Mouse (Mus musculus) G1E (cell line): ENCODE results near the gene Daxx. TPM values are rescaled to one million over a fixed set of nuclear protein-coding genes. Genes with fewer than 3 reads are reported as not detected.
"Not testable (repeated sequence)": the region's sequence is repeated elsewhere in the genome, so short reads cannot be mapped to it uniquely, and the experiment has no call there.

Source experiments
- ATAC-seq: 2 replicates; pipeline ENCODE4 v1.8.0; 2016; ENCODE audit warnings: mild to moderate bottlenecking; ENCODE audit not compliant: insufficient number of reproducible peaks, poor library complexity, low FRiP score, severe bottlenecking; ENCODE audit errors: extremely low read depth
- DNase-seq: peaks from one replicate; pipeline ENCODE4 v3.0.0; 2012; ENCODE audit warnings: low spot score
- H3K27me3 ChIP-seq: 2 replicates; pipeline ENCODE4 v1.6.1; 2012; ENCODE audit warnings: mild to moderate bottlenecking, low read length, inconsistent platforms; ENCODE audit not compliant: insufficient read depth
- H3K36me3 ChIP-seq: replicated peaks from 2 replicates; pipeline ENCODE3; 2012; ENCODE audit warnings: mild to moderate bottlenecking, inconsistent platforms
- H3K4me1 ChIP-seq: 2 replicates; pipeline ENCODE4 v1.6.1; 2012; ENCODE audit warnings: low read depth, low read length, inconsistent platforms, mixed read lengths; ENCODE audit not compliant: insufficient read depth
- H3K4me3 ChIP-seq: 2 replicates; pipeline ENCODE4 v1.5.1; 2012; ENCODE audit warnings: low read depth, mild to moderate bottlenecking, inconsistent platforms, low read length, moderate library complexity, mixed read lengths
- H3K9me3 ChIP-seq: replicated peaks from 2 replicates; pipeline ENCODE4 v1.6.1; 2012; ENCODE audit warnings: inconsistent platforms
- CTCF ChIP-seq: IDR thresholded peaks from 2 replicates; pipeline ENCODE4 v1.5.1; 2012; ENCODE audit warnings: low read depth, low read length, inconsistent platforms, mixed read lengths
- GATA1 ChIP-seq: IDR thresholded peaks from 2 replicates; pipeline ENCODE4 v1.6.1; 2012; ENCODE audit warnings: borderline replicate concordance, low read length, inconsistent platforms, mixed read lengths
- GATA2 ChIP-seq: IDR thresholded peaks from 2 replicates; pipeline ENCODE4 v1.6.1; 2012; ENCODE audit warnings: low read depth, low read length, inconsistent platforms, borderline replicate concordance
- POLR2AphosphoS5 ChIP-seq: IDR thresholded peaks from 2 replicates; pipeline ENCODE4 v1.6.1; 2012; ENCODE audit warnings: low read depth, low read length, inconsistent platforms; ENCODE audit not compliant: insufficient replicate concordance
- TAL1 ChIP-seq: conservative IDR thresholded peaks from 2 replicates; pipeline ENCODE4 v1.6.1; 2012; ENCODE audit warnings: low read depth, low read length, inconsistent platforms, mixed read lengths
- polyA plus RNA-seq: library from polyadenylated mRNA; stranded (reverse); fragments of >175 nt; gene quantifications from 2 replicates; pipeline ENCODE4 v1.2.3, GENCODE M21; 2012
- total RNA-seq, 2 experiments: library from RNA; stranded (forward) in 1 of 2; stranded (reverse) in 1 of 2; fragments of 200-1000 nt in 1 of 2; fragments of >200 nt in 1 of 2; fragmentation: Nextera tagmentation in 1 of 2; gene quantifications; 2 replicates each; pipeline ENCODE4 v1.2.3; 2014 to 2017

The Daxx gene
- total and polyA plus RNA-seq, 3 experiments: 33.0 to 72.7 (median 67.4) TPM

DNA sequence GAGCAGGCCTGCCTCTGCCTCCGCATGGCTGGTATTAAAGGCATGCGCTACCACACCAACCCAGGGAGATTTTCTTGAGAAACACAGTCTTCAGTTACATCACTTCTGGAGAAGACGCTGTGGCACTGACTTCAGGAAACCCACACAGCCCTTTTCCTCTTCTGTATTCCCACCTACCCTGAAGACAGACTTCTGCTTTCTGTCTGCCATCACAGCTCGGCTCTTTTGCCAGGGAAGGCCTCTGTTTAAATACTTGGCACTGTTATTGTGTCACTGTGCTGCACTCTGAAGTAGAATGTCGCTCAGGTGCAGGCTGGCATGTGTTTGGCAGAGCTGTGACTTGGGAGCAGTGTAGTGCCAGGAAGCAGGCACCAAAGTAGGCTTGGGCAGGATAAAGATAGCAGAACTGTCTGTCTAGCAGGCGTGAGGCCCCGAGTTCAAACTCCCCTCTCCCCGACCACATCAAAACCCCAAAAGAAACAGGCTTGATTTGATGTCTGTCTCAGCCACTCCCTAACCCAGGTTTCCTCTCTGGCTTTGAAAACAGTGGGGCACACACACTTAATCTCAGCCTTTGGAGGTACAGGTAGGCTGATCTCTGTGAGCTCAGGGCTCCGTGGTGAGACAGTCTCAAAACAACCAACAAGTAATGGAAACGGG is 38.3 kb downstream of the Daxx start:
- Histone ChIP-seq H3K4me1 (peaks cover 71% of the 10 kb centered on the region), H3K36me3 (peaks cover 97% of the 10 kb centered on the region), H3K4me3 (no peak overlapping the region), H3K9me3 (no peaks in the 10 kb centered on the region), H3K27me3 (no peaks in the 10 kb centered on the region)
- ATAC-seq: no peak
- no peak for TF ChIP-seq GATA1
- no peak for DNase-seq

DNA sequence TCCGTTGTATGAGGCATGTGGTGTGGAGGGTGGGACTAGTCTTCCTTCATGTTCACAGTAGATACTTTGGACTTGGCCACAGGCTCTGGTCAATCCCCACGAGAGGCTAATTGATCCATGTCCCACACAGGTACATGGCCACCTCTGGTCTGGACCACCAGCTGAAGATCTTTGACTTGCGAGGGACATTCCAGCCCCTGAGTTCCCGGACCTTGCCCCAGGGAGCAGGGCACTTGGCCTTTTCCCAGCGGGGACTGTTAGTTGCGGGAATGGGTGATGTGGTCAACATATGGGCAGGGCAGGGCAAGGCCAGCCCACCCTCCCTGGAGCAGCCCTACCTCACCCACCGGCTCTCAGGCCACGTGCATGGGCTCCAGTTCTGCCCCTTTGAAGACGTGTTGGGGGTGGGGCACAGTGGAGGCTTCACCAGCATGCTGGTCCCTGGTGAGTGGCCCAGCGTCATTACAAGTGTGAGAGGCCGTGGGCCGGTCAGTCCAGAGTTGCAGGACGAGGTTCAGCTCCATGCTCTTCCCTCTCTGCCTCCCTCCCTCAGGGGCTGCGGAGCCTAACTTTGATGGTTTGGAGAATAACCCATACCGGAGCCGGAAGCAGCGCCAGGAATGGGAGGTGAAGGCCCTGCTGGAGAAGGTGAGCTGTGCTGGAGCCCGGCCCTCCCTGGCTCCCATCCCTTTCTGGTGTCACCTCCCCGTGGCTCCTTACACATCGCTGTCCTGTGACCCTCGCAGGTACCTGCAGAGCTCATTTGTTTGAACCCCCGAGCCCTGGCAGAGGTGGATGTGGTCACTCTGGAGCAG is 39.1 kb downstream of the Daxx start:
- Histone ChIP-seq H3K4me1 (peaks cover 71% of the 10 kb centered on the region), H3K9me3 (no peaks in the 10 kb centered on the region), H3K27me3 (no peaks in the 10 kb centered on the region), H3K4me3 (no peak overlapping the region; the same call in 1 of the 2 replicates), H3K36me3 (peaks cover 97% of the 10 kb centered on the region)
- no peak for ATAC-seq
- TF ChIP-seq TAL1 (no peak), GATA1 (no peak), POLR2AphosphoS5 (no peak), CTCF (no peak), GATA2 (no peak)
- no peak for DNase-seq

DNA sequence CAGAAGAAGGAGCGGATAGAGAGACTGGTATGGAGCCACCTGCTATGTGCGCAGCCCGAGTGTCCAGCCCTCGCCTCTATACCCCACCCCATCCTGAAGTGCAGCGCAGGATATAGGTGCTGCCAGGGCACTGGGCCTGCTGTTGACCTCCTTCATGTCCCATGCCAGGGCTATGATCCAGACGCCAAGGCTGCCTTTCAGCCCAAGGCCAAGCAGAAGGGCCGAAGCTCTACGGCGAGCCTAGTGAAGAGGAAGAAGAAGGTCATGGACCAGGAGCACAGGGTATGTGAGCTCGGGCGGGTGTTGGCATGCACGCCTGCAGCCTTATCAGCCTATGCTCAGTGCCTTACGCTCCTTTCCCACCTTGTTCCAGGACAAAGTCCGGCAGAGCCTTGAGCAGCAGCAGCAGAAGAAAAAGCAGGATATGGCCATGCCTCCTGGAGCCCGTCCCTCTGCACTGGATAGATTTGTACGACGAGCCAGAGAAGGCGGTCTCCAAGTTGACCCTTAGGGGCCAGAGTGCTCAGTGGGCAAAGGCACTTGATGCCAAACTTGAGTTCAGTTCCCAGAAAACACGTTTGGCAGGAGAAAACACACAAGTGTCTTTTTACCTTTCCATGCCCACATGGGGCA is 39.8 kb downstream of the Daxx start:
- Histone ChIP-seq H3K9me3 (no peaks in the 10 kb centered on the region), H3K4me3 (no peak overlapping the region; the same call in 1 of the 2 replicates), H3K27me3 (no peaks in the 10 kb centered on the region), H3K36me3 (peaks cover 98% of the 10 kb centered on the region), H3K4me1 (peaks cover 70% of the 10 kb centered on the region)
- no peak for TF ChIP-seq CTCF
- TF ChIP-seq GATA1: no peak
- no peak for TF ChIP-seq POLR2AphosphoS5
- no peak for TF ChIP-seq TAL1
- TF ChIP-seq GATA2: no peak
- ATAC-seq (no peak), DNase-seq (no peak)

DNA sequence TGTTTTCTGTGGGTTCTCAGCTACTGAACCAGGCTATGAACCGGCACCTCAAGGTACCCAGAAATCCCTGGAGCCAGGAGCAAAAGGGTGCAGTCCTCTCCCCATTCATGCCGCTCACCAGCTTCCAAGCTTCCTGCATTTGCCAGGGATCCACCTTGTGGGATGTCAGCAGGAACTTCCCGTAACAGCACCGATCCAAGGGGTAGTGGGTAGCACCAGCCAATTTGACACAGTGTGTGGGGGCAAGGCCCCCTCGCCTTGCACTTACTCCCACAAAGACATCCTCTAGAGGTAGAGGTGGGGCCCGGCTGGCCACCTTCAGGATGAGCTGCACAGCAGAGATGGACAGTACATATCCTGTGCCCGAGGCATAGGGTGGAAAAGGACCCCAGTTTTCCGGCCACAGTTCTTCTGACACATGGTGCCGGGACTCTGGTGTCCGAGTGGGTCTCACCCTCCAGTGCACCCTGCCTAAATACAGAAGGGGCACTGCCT is 41.0 kb downstream of the Daxx start:
- Histone ChIP-seq H3K36me3 (peaks cover 98% of the 10 kb centered on the region), H3K4me3 (peak overlapping the region; percentile 93; the same call in 1 of the 2 replicates), H3K27me3 (no peaks in the 10 kb centered on the region), H3K4me1 (peaks cover 64% of the 10 kb centered on the region), H3K9me3 (no peaks in the 10 kb centered on the region)
- ATAC-seq (no peak), DNase-seq (no peak)
- no peak for TF ChIP-seq GATA1
- no peak for TF ChIP-seq GATA2

DNA sequence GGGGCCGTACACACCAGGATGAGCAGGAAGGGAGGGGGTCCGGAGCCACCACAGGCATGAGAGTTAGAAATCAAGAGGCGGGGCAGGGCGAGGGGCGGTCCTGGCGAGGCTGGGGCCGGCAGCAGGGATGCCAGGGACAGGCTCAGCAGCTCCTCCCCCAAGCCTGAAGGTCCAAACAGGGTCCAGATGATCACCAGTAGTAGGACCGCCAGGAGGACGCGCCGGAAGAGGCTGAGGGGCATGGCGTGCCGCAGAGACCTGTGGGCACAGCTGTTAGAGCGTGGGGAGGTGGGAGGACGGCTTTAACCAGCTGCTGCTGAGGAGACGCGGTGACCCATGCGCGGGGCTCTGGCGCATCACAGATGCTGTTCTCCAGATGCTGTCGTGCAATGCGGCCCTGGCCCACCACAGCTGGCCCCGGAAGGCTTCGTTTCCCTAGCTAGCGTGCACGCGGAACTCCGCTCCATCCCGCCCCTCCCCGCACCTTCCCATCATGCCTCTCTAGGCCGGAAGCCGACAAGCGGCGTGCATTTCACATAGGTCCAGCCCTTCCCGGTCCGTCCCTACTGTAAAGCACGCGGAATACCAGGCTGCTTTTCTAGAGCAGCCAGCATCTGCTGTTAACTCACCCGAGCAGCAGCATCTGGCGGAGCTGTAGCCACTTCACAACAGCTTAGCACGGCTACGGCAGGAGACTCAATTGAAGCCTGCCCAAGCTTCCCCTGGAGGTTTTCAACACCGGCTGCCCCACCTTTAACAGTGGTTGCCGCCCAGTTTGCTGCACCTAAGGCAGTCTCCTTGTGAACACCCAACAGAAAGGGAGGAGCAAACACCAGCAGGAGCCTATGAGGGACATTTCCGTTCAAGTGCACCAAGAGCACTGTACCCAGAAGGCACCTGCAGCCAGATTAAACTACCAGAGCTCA is 42.1 kb downstream of the Daxx start, which contains the start of gene B3galt4:
TSS of gene B3galt4 (minus strand) at position 468 of the 926 bp plus-strand sequence.
- TF ChIP-seq POLR2AphosphoS5 (peak; percentile 97), TAL1 (no peak)
- Histone ChIP-seq H3K4me1 (peaks cover 64% of the 10 kb centered on the region), H3K36me3 (peaks cover 88% of the 10 kb centered on the region), H3K9me3 (no peaks in the 10 kb centered on the region), H3K27me3 (no peaks in the 10 kb centered on the region), H3K4me3 (peak within 1 kb of the TSS; percentile 93)
- DNase-seq (peak; percentile 56), ATAC-seq (peak; percentile 50)

DNA sequence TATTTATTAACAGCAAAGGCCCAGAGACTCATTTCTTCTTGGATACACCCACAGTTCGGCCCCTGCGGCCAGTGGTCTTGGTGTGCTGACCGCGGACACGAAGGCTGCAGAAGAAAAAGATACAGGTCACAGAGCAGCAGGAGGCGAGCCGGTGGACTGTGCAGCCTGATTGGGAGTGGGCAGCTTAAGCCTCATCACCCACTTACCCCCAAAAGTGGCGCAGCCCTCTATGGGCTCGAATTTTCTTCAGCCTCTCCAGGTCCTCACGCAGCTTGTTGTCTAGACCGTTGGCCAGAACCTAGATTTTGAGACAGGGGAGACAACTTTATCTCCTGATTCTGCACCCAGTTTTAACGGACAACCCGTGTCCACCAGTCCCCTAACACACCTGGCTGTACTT is 42.8 kb downstream of the Daxx start:
- H3K9me3 ChIP-seq, H3K27me3 ChIP-seq, ATAC-seq, DNase-seq: not testable (repeated sequence)
- peak overlapping the region; percentile 93 for H3K4me3 ChIP-seq
- H3K36me3 ChIP-seq: peaks cover 81% of the 10 kb centered on the region
- H3K4me1 ChIP-seq: peaks cover 69% of the 10 kb centered on the region
